Mouse (Mus musculus) brain, embryonic 14.5 days (tissue): ENCODE data around the gene Ube2q2.

Experiments
- CTCF ChIP-seq: fragments of 200-500 bp; IDR thresholded peaks from 2 replicates; pipeline ENCODE4 v1.5.1; 2012; ENCODE audit warnings: inconsistent platforms, mild to moderate bottlenecking, moderate library complexity, borderline replicate concordance; ENCODE audit not compliant: insufficient read depth, insufficient read length; ENCODE audit errors: extremely low read depth
- POLR2A ChIP-seq: fragments of 200-500 bp; IDR thresholded peaks from 2 replicates; pipeline ENCODE4 v1.6.1; 2012; ENCODE audit warnings: mild to moderate bottlenecking, inconsistent platforms, borderline replicate concordance; ENCODE audit not compliant: poor library complexity, insufficient read depth, insufficient read length, severe bottlenecking; ENCODE audit errors: extremely low read depth

- TF ChIP-seq POLR2A: no peak
- no peak for TF ChIP-seq CTCF
These were observed 4.3 kb downstream of the Ube2q2 start for GRCm38 (mm10) chr9:55152935-55153334.
